Mouse (Mus musculus) brain, adult 2 months (tissue): ENCODE measurements at regions not wholly inside any gene's neighbourhood (a gene's known extent, or its start where the extent isn't known, plus 50 kb on each side); places are given as distances from the start of the nearest gene placed in this dataset.
A peak's percentile ranks its signal among the peaks of the same experiment; 100 is the strongest.

ENCODE experiments used
- DNase-seq: peaks from one replicate; pipeline ENCODE4 v3.0.0; 2011; ENCODE audit warnings: low read depth, low spot score

DNA sequence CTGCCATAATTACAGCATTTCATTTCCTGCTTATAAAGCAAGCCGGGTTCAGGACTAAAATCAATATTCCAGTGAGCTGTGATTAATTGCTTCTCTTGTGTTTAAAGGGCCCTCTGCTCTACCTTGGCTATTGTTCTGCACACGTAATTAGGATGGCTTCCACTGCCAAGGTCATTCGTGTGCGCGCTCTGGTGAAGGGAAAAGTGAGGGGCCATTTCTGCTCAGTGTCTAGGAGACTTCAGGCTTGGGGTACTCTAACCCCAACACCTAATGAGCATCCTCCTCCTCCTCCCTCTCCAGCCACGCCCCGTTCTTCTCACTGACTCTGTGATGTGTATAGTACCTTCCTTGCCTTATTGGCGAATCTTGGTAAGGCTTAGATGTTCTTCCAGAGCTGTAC, 53.5 kb upstream of the Cxcl12 start:
- DNase-seq: no peak

DNA sequence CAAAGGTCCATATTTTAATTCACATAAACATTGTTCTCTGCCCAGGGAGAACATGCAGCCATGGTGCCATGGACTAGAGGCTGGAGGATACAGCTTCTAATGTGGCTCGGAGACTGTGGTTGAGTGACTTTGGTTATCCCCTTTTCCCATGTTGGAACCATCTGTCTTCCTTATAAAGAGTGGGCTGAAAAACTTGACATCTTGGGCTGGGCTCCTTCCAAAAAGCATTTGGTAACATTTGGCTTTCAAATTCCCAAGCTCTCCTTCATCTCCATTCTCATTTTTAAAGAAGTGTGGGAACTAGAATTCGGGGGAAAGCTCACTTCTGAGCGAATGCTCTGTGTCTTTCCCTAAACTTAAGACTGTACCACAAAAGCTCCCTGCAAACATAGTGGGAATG, 50.3 kb upstream of the Cxcl12 start:
- DNase-seq: peak; percentile 69
